Mouse (Mus musculus): ENCODE results near the gene Prdm1. TPM values are rescaled to one million over a fixed set of nuclear protein-coding genes. Genes with fewer than 3 reads are reported as not detected.

Gene Prdm1
- polyA plus RNA-seq, 1 experiment from 2014 or later, result 7.1 TPM

GRCm38 (mm10) chr10:44463856-44464255 is 64.4 kb downstream of the Prdm1 start:
- H3K4me3 ChIP-seq, result no peak overlapping the region
- no peaks in the 10 kb centered on the region for H3K9me3 ChIP-seq
- H3K36me3 ChIP-seq, result no peaks in the 10 kb centered on the region
- WGBS, result 78% methylated on average over 4 of the region's 4 CpGs
- H3K27me3 ChIP-seq, result peaks cover 35% of the 10 kb centered on the region
- ATAC-seq (ENCODE audit: insufficient number of reproducible peaks, low FRiP score, low TSS enrichment, low read depth), result no peak
- H3K9ac ChIP-seq, result no peak overlapping the region
- H3K27ac ChIP-seq, result no peak overlapping the region
- no peak overlapping the region for H3K4me2 ChIP-seq
- peaks cover 7% of the 10 kb centered on the region for H3K4me1 ChIP-seq

GRCm38 (mm10) chr10:44462351-44462750 is 66.0 kb downstream of the Prdm1 start:
- H3K27ac ChIP-seq, result no peak overlapping the region
- no peaks in the 10 kb centered on the region for H3K36me3 ChIP-seq
- 79% methylated on average over 8 of the region's 8 CpGs for WGBS
- no peak overlapping the region for H3K9ac ChIP-seq
- H3K4me3 ChIP-seq, result no peak overlapping the region
- H3K4me2 ChIP-seq, result no peak overlapping the region
- H3K4me1 ChIP-seq, result peaks cover 19% of the 10 kb centered on the region
- H3K27me3 ChIP-seq, result peaks cover 41% of the 10 kb centered on the region
- H3K9me3 ChIP-seq, result no peaks in the 10 kb centered on the region
- no peak for ATAC-seq (ENCODE audit: insufficient number of reproducible peaks, low FRiP score, low TSS enrichment, low read depth)

GRCm38 (mm10) chr10:44461063-44461462 is 67.2 kb downstream of the Prdm1 start:
- Histone ChIP-seq H3K27ac (no peak overlapping the region), H3K27me3 (peaks cover 53% of the 10 kb centered on the region)

DNA sequence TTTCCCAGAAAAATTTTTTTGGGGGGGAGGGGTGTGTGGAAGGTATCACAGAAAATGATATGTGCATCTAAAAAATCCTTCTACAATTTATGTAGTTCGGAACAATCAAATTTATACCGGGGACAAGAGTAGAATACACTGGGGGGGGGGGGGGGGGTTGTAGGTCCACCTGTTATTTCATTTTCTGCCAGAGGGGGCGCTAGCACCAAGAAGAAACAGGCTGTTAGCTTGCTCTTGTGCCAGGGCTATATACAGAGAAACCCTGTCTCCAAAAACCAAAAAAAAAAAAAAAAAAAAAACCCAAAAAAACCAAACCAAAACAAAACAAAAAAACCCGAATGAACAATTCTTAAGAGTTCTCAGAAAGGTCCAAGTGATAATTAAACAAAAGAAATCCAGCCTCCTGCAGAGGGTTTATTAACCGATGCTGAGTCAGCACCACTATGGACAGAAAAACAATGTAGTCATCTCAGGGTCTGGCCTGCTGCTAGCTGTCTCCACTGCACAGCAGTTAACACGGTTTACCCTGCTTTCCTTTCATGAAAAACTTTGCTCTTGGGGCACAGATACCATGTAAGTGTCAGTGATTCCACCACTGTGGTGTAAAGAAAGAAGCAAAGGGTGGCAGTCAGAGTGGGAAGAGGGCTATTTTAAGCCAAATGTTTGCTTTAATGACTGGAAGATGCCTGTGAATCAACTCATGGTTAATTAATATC is 68.0 kb downstream of the Prdm1 start:
- no peaks in the 10 kb centered on the region for H3K9me3 ChIP-seq
- H3K4me3 ChIP-seq, result no peak overlapping the region
- no peak overlapping the region for H3K27ac ChIP-seq
- no peak overlapping the region for H3K9ac ChIP-seq
- 13% methylated on average over 6 of the region's 6 CpGs for WGBS
- no peak for ATAC-seq (ENCODE audit: insufficient number of reproducible peaks, low FRiP score, low TSS enrichment, low read depth)
- H3K36me3 ChIP-seq, result no peaks in the 10 kb centered on the region
- peaks cover 27% of the 10 kb centered on the region for H3K4me1 ChIP-seq
- H3K4me2 ChIP-seq, result no peak overlapping the region
- peaks cover 53% of the 10 kb centered on the region for H3K27me3 ChIP-seq

More at GRCm38 (mm10) chr10:44461063-44461462, 67.2 kb downstream of the Prdm1 start:
- 84% methylated on average over 6 of the region's 6 CpGs for WGBS
- Histone ChIP-seq H3K4me2 (no peak overlapping the region), H3K9me3 (no peaks in the 10 kb centered on the region), H3K9ac (no peak overlapping the region), H3K4me1 (peaks cover 27% of the 10 kb centered on the region), H3K4me3 (no peak overlapping the region), H3K36me3 (no peaks in the 10 kb centered on the region)
- no peak for ATAC-seq (ENCODE audit: insufficient number of reproducible peaks, low FRiP score, low TSS enrichment, low read depth)

DNA sequence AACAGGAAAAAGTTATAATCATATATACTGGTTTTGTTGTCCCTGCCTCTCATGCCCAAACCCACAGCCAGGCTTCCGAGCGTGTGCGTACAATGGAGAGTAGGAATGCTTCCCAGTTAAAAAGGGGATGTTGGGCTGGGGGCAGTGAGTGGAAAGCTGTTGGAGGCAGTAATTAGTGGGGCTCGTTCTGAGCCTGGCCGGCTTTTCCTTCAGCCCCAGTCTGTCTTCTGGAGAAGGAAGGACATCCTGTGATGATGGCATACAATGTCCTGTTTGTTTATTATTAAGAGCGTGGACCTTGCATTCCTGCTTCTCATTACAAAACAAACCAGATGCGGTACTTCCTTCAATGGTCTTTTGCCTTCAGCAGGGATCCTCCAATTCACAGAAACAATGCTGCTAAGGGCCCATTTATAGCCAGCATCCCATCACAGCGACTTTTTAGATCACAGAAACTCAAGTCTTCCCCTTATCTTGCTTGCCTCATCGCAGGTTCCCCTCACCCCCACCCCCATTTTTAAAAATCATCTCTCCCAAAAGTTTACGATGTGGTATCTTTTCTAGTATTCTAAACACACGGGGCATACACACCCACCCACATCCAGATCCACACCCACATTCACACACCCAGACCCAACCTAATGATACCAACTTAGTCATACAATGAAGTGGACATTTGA is 68.8 kb downstream of the Prdm1 start:
- Histone ChIP-seq H3K27ac (peak overlapping the region; percentile 43; the same call in 1 of the 2 replicates), H3K36me3 (no peaks in the 10 kb centered on the region), H3K9ac (no peak overlapping the region), H3K4me1 (peaks cover 27% of the 10 kb centered on the region), H3K27me3 (peaks cover 46% of the 10 kb centered on the region), H3K9me3 (no peaks in the 10 kb centered on the region), H3K4me2 (peak overlapping the region; percentile 94), H3K4me3 (peak overlapping the region; percentile 57; the same call in 1 of the 2 replicates)
- WGBS, result 10% methylated on average over 11 of the region's 11 CpGs
- ATAC-seq (ENCODE audit: insufficient number of reproducible peaks, low FRiP score, low TSS enrichment, low read depth), result no peak

DNA sequence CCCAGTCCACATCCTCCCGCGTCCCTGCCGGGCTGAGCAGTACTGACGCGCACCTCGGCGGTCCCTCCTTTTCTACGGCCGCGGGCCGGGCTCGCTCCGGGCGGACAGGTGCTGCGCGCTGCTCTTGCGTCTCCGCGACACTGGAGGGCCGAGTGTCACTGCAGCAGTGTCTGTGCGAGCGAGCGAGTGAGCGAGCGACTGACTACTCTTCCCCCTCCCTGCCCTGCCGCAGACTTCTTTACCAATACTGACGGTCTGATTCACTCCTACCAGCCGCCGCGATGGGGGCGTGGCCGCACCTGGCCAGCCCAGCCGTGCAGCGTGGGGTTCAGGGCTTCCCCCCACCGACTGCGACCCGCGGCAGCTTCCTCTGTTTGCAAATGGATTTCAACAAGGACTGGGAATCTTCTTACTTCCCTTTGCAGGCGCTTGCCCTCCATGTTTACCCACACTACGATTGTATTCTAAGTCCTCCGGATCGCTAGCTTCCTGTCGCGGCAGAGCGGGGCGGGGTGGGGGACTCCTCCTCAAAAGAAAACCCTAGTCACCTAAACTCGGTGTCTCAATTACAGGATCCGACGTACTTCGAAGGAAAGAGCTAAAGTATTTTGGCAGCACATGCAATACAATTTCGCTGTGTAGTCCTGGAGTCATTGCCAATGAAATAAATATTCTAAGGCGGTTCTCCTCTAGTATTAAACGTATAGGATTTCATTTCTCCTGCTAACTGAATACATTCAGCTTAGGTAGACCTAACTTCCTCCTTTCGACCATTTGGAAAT is 69.6 kb downstream of the Prdm1 start:
- H3K36me3 ChIP-seq, result no peaks in the 10 kb centered on the region
- peaks cover 27% of the 10 kb centered on the region for H3K4me1 ChIP-seq
- H3K4me2 ChIP-seq, result peak overlapping the region; percentile 94
- peak overlapping the region; percentile 43 for H3K27ac ChIP-seq
- H3K9ac ChIP-seq, result 0 out of 2 replicates have a peak overlapping the region, but pooled peaks have one; percentile 20
- H3K4me3 ChIP-seq, result peak overlapping the region; percentile 57
- 0 out of 2 replicates have a peak, but pooled peaks have one; percentile 58 for ATAC-seq (ENCODE audit: insufficient number of reproducible peaks, low FRiP score, low TSS enrichment, low read depth)
- peaks cover 39% of the 10 kb centered on the region for H3K27me3 ChIP-seq
- WGBS, result under 1% methylated on average over 54 of the region's 54 CpGs
- H3K9me3 ChIP-seq, result no peaks in the 10 kb centered on the region

GRCm38 (mm10) chr10:44457791-44458533 is 70.3 kb downstream of the Prdm1 start:
- Histone ChIP-seq H3K4me1 (peaks cover 27% of the 10 kb centered on the region), H3K27me3 (peaks cover 38% of the 10 kb centered on the region), H3K9me3 (no peaks in the 10 kb centered on the region), H3K9ac (no peak overlapping the region), H3K36me3 (no peaks in the 10 kb centered on the region), H3K4me3 (peak overlapping the region; percentile 57), H3K4me2 (peak overlapping the region; percentile 94), H3K27ac (peak overlapping the region; percentile 43)
- WGBS, result under 1% methylated on average over 25 of the region's 25 CpGs
- ATAC-seq (ENCODE audit: insufficient number of reproducible peaks, low FRiP score, low TSS enrichment, low read depth), result no peak

- no peak for ATAC-seq (ENCODE audit: insufficient number of reproducible peaks, low FRiP score, low TSS enrichment, low read depth)
Measured at GRCm38 (mm10) chr10:44456757-44457595, 71.3 kb downstream of the Prdm1 start.

GRCm38 (mm10) chr10:44454753-44455152 is 73.5 kb downstream of the Prdm1 start:
- Histone ChIP-seq H3K4me3 (0 out of 2 replicates have a peak overlapping the region, but pooled peaks have one; percentile 3), H3K27me3 (peaks cover 37% of the 10 kb centered on the region), H3K4me1 (peaks cover 27% of the 10 kb centered on the region), H3K36me3 (no peaks in the 10 kb centered on the region), H3K4me2 (0 out of 2 replicates have a peak overlapping the region, but pooled peaks have one; percentile 2), H3K27ac (no peak overlapping the region), H3K9me3 (no peaks in the 10 kb centered on the region), H3K9ac (no peak overlapping the region)
- WGBS, result 46% methylated on average over 4 of the region's 4 CpGs
- no peak for ATAC-seq (ENCODE audit: insufficient number of reproducible peaks, low FRiP score, low TSS enrichment, low read depth)

More at GRCm38 (mm10) chr10:44456757-44457595, 71.3 kb downstream of the Prdm1 start:
- Histone ChIP-seq H3K4me3 (peak overlapping the region; percentile 57), H3K36me3 (no peaks in the 10 kb centered on the region), H3K27me3 (peaks cover 38% of the 10 kb centered on the region), H3K9ac (0 out of 2 replicates have a peak overlapping the region, but pooled peaks have one; percentile 15), H3K27ac (peak overlapping the region; percentile 43; the same call in 1 of the 2 replicates), H3K4me2 (peak overlapping the region; percentile 94), H3K9me3 (no peaks in the 10 kb centered on the region), H3K4me1 (peaks cover 27% of the 10 kb centered on the region)
- whole genome bisulfite sequencing, result under 1% methylated on average over 31 of the region's 31 CpGs

GRCm38 (mm10) chr10:44454111-44454510 is 74.2 kb downstream of the Prdm1 start:
- no peak overlapping the region for H3K4me3 ChIP-seq
- no peaks in the 10 kb centered on the region for H3K36me3 ChIP-seq
- ATAC-seq (ENCODE audit: insufficient number of reproducible peaks, low FRiP score, low TSS enrichment, low read depth), result no peak
- no peak overlapping the region for H3K9ac ChIP-seq
- no peaks in the 10 kb centered on the region for H3K9me3 ChIP-seq
- no peak overlapping the region for H3K27ac ChIP-seq
- H3K27me3 ChIP-seq, result peaks cover 31% of the 10 kb centered on the region
- no peak overlapping the region for H3K4me2 ChIP-seq
- H3K4me1 ChIP-seq, result peaks cover 22% of the 10 kb centered on the region
- WGBS, result 60% methylated on average over 2 of the region's 2 CpGs
